Mouse (Mus musculus) hindbrain, embryonic 15.5 days (tissue): ENCODE measurements around the gene Nyap2. TPM values are rescaled to one million over a fixed set of nuclear protein-coding genes. Genes with fewer than 3 reads are reported as not detected.

ENCODE experiments used
- ATAC-seq: fragments of 200-750 bp; cut with Nextera tagmentation; 2 replicates; pipeline ENCODE4 v1.8.0; 2017; ENCODE audit warnings: low read depth, moderate number of reproducible peaks, moderate TSS enrichment; ENCODE audit not compliant: low FRiP score
- H3K27ac ChIP-seq: fragments of 300-500 bp; sonication (generic); replicated peaks from 2 replicates; pipeline ENCODE4 v1.5.1; 2015; ENCODE audit warnings: mild to moderate bottlenecking, inconsistent platforms
- H3K27me3 ChIP-seq: fragments of 300-500 bp; sonication (generic); 2 replicates; pipeline ENCODE4 v1.6.1; 2015; ENCODE audit warnings: control low read depth, inconsistent platforms
- H3K36me3 ChIP-seq: fragments of 300-500 bp; sonication (generic); 2 replicates; pipeline ENCODE4 v1.6.1; 2015; ENCODE audit warnings: control low read depth, inconsistent platforms
- H3K4me1 ChIP-seq: fragments of 300-500 bp; sonication (generic); replicated peaks from 2 replicates; pipeline ENCODE4 v1.6.1; 2015; ENCODE audit warnings: control low read depth, inconsistent platforms
- H3K4me2 ChIP-seq: fragments of 300-500 bp; sonication (generic); 2 replicates; pipeline ENCODE4 v1.6.1; 2015; ENCODE audit warnings: moderate library complexity, mild to moderate bottlenecking, inconsistent platforms
- H3K4me3 ChIP-seq: fragments of 300-500 bp; sonication (generic); 2 replicates; pipeline ENCODE4 v1.5.1; 2015; ENCODE audit warnings: mild to moderate bottlenecking, inconsistent platforms
- H3K9ac ChIP-seq: fragments of 300-500 bp; sonication (generic); 2 replicates; pipeline ENCODE4 v1.6.1; 2015; ENCODE audit warnings: inconsistent platforms
- H3K9me3 ChIP-seq: fragments of 300-500 bp; sonication (generic); 2 replicates; pipeline ENCODE4 v1.6.1; 2016; ENCODE audit warnings: control low read depth, inconsistent platforms
- WGBS: fragments of 180-500 bp; shearing (Covaris S2); methylation state at CpG from one replicate; pipeline ENCODE4 v1.1.7; 2015; 5-methylcytosine and 5-hydroxymethylcytosine counted together
- polyA plus RNA-seq: library from polyadenylated mRNA; unstranded; fragments of >200 nt; fragmentation: Nextera tagmentation; extraction: Ambion mirVana; gene quantifications from 2 replicates; pipeline ENCODE4 v1.2.1, GENCODE M21; 2015

The Nyap2 gene
- polyA plus RNA-seq = 16.2 and 16.8 TPM in 2 replicates

GRCm38 (mm10) chr1:81076831-81077664 is at the start of gene Nyap2:
TSS of gene Nyap2 (plus strand) at chr1:81076950.
- Histone ChIP-seq H3K4me1 (0 out of 2 replicates have a peak, but pooled peaks cover 3% of the 10 kb centered on the region), H3K4me3 (peak within 1 kb of the TSS; percentile 52)
- 11% methylated on average over 16 of the region's 16 CpGs for WGBS

DNA sequence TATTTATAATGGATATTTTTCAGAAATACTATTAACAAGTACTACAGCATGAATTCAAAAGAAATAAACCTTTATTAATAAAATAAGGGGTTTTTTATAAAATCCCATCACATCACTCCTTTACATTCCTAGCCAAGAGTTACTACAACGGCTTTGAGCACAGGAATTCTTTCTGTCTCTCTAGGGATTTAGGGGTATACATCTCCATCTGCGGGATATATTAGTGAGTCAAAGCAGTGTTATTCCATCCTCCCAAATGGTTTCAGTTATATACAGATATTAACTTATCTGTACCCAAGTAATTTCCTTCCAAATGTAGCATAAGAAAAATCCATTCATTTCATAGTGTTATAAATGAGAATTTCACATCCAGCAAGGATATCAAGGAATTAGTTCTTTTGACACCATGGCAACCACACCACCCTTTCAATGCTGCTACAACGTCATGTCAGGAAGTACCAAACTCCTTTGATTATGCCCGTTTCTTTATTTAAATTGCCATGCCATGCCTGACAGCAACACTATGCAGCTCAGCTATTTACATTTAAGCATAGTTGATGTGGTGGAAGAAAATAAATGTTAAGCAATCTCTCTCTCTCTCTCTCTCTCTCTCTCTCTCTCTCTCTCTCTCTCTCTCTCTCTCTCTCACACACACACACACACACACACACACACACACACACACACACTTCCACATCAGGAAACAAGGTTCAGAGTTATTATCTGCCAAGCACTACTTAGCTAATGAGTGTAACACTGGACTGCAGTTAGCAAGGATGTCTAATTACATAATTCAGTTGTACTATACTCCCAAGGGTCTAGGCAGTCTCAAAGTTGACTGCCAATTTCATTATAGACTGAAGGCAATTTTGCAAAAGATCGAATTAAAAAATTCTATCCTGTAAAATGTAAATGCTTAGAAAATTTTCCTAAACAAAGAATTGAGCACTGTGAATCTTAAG is 33.6 kb upstream of the Nyap2 start:
- H3K4me1 ChIP-seq = no peaks in the 10 kb centered on the region
- 29% methylated on average over 5 of the region's 5 CpGs for WGBS
- no peak for ATAC-seq
- no peaks in the 10 kb centered on the region for H3K27me3 ChIP-seq
- no peak overlapping the region for H3K4me2 ChIP-seq
- H3K4me3 ChIP-seq = no peak overlapping the region
- no peak overlapping the region for H3K27ac ChIP-seq
- no peaks in the 10 kb centered on the region for H3K9me3 ChIP-seq
- no peaks in the 10 kb centered on the region for H3K36me3 ChIP-seq
- no peak overlapping the region for H3K9ac ChIP-seq

More at GRCm38 (mm10) chr1:81076831-81077664, at the start of gene Nyap2:
- peak within 1 kb of the TSS; percentile 67 for H3K4me2 ChIP-seq
- peak; percentile 90 for ATAC-seq
- peak within 1 kb of the TSS; percentile 99 for H3K27ac ChIP-seq
- H3K27me3 ChIP-seq = no peaks in the 10 kb centered on the region
- H3K9ac ChIP-seq = peak within 1 kb of the TSS; percentile 76
- H3K9me3 ChIP-seq = no peaks in the 10 kb centered on the region
- no peaks in the 10 kb centered on the region for H3K36me3 ChIP-seq

DNA sequence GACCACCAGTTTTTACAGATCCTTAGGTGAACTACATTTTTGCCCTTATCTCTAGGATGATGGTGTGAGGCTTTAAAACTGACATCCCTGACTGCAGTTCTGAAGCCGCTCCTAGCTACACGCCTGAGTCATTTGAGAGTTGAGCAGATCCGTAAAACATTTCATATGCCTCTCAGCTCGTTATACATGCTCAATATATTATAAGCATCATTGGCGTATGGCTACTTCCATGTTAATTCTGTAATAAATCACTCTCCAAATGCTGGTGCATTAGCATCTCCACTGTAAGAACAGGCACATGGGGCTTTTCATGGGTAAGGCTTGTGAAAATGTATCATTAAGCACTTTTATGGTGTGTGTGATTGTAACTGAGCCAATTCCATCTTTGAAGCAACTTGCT is 18.4 kb upstream of the Nyap2 start:
- no peaks in the 10 kb centered on the region for H3K27me3 ChIP-seq
- H3K9me3 ChIP-seq = no peaks in the 10 kb centered on the region
- H3K4me3 ChIP-seq = no peak overlapping the region
- no peak overlapping the region for H3K27ac ChIP-seq
- no peak overlapping the region for H3K9ac ChIP-seq
- no peaks in the 10 kb centered on the region for H3K4me1 ChIP-seq
- no peak overlapping the region for H3K4me2 ChIP-seq
- WGBS = 69% methylated on average over 5 of the region's 5 CpGs
- ATAC-seq = no peak
- no peaks in the 10 kb centered on the region for H3K36me3 ChIP-seq

GRCm38 (mm10) chr1:81058835-81059234 is 17.9 kb upstream of the Nyap2 start:
- no peaks in the 10 kb centered on the region for H3K27me3 ChIP-seq
- H3K36me3 ChIP-seq = no peaks in the 10 kb centered on the region
- no peak overlapping the region for H3K9ac ChIP-seq
- H3K4me1 ChIP-seq = no peaks in the 10 kb centered on the region
- H3K27ac ChIP-seq = no peak overlapping the region
- no peaks in the 10 kb centered on the region for H3K9me3 ChIP-seq
- H3K4me2 ChIP-seq = no peak overlapping the region
- 74% methylated on average over 2 of the region's 2 CpGs for WGBS
- no peak overlapping the region for H3K4me3 ChIP-seq
- no peak for ATAC-seq

DNA sequence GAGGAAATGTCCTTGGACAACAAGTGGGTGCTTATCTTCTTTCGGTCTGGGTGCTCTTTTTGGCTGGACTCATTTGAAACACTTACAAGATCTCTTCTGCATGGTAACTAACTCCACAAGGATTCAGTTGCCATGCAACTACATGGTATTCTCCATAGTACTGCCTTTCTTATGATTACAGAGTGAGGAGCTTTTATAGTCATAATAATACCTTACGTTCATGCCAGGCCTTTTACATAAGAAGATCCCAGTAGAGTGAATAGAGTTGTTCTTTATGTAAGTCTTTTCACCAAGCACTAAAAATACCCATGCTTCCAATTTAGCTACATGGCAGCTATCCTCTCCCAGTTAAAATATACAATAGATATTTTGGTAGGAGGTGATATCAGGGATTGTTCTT is 13.9 kb upstream of the Nyap2 start:
- H3K4me2 ChIP-seq = no peak overlapping the region
- H3K27ac ChIP-seq = no peak overlapping the region
- WGBS = 79% methylated on average over 2 of the region's 2 CpGs
- H3K27me3 ChIP-seq = no peaks in the 10 kb centered on the region
- H3K4me3 ChIP-seq = no peak overlapping the region
- ATAC-seq = no peak
- H3K36me3 ChIP-seq = no peaks in the 10 kb centered on the region
- no peaks in the 10 kb centered on the region for H3K4me1 ChIP-seq
- H3K9me3 ChIP-seq = no peaks in the 10 kb centered on the region
- H3K9ac ChIP-seq = no peak overlapping the region

DNA sequence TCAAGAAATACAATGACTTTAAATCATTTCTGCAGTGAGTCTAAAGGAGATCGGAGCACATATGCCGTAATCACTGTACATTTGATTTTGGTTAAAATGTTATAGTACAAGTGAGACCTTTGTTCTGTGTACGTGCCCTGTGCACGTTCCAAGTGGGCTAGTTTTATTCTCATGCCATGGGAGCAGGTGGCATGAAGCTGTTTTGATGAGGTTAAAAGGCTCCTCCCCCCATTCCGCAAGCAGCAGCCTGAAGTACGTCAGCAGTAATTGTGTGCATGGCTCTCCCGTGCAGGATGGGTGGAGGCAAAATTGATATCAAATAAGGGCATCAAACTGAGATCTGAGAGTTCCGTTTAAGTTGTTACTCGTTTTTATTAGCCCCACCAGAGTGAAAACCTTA is 491 bp upstream of the Nyap2 start:
- H3K36me3 ChIP-seq = no peaks in the 10 kb centered on the region
- peak overlapping the region; percentile 76 for H3K9ac ChIP-seq
- peak overlapping the region; percentile 52 for H3K4me3 ChIP-seq
- peak overlapping the region; percentile 99 for H3K27ac ChIP-seq
- ATAC-seq = peak; percentile 90
- peak overlapping the region; percentile 67 for H3K4me2 ChIP-seq
- H3K9me3 ChIP-seq = no peaks in the 10 kb centered on the region
- H3K4me1 ChIP-seq = 0 out of 2 replicates have a peak, but pooled peaks cover 3% of the 10 kb centered on the region
- no peaks in the 10 kb centered on the region for H3K27me3 ChIP-seq
- whole genome bisulfite sequencing = 20% methylated on average over 9 of the region's 9 CpGs

DNA sequence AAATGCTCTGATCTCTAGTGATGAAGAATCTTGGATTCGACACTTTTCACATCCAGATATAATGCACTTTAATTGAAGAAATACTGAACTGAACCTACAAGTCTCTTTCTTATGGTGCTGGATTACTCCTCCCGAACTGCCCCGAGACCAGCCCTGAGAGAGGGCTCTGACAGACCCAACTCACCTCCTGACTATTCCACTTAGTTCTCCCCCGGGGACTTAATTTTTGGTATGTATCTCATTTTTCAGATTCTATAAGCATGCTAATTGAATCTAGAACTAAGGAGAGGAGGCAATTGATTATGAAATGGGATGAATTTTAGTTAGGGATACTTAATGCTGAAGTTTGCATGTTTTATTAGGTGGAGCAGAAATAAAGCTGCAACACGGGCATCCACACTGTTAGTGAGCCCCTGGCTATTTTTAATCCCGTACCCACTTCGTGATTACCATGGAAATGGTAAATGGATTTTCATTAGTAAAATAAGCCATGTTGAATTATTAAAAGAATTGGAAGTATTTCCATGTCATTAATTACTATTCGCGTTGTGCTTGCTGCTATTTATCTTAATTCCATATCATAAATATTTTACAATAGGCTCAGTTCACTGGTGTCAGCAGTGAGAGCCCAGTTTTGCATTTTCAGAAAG is 1.0 kb downstream of the Nyap2 start:
- 40% methylated on average over 9 of the region's 9 CpGs for WGBS
- H3K4me2 ChIP-seq = peak overlapping the region; percentile 67
- H3K9ac ChIP-seq = peak overlapping the region; percentile 76
- no peaks in the 10 kb centered on the region for H3K27me3 ChIP-seq
- H3K27ac ChIP-seq = peak overlapping the region; percentile 99
- no peak for ATAC-seq
- H3K9me3 ChIP-seq = no peaks in the 10 kb centered on the region
- H3K36me3 ChIP-seq = no peaks in the 10 kb centered on the region
- H3K4me3 ChIP-seq = peak overlapping the region; percentile 52
- H3K4me1 ChIP-seq = 0 out of 2 replicates have a peak, but pooled peaks cover 3% of the 10 kb centered on the region

DNA sequence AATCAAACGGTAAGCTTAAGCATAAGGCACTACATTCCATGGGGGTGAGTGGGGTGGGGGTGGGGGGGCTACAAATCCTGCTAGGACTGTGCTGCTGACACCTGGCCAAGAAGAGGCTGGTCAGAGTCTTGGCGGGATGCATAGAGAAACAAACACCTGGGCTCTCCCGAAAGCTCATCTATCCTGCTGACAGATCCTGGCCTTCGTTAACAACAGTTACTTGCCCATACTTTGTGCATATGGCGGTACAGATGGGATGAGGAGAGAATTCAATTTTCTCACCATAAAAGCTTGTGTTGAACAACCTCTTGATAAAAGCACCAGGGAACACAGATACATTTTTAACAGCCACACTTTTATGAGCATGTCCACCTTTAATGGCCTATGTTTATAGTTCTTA is 10.7 kb downstream of the Nyap2 start:
- Histone ChIP-seq H3K27me3 (no peaks in the 10 kb centered on the region), H3K27ac (no peak overlapping the region), H3K4me1 (no peaks in the 10 kb centered on the region), H3K9ac (no peak overlapping the region), H3K36me3 (no peaks in the 10 kb centered on the region), H3K9me3 (no peaks in the 10 kb centered on the region), H3K4me3 (no peak overlapping the region), H3K4me2 (no peak overlapping the region)
- WGBS = 84% methylated on average over 5 of the region's 5 CpGs
- no peak for ATAC-seq

- Histone ChIP-seq H3K9ac (no peak overlapping the region), H3K36me3 (no peaks in the 10 kb centered on the region), H3K4me3 (no peak overlapping the region), H3K4me2 (no peak overlapping the region), H3K27me3 (no peaks in the 10 kb centered on the region), H3K27ac (no peak overlapping the region), H3K9me3 (no peaks in the 10 kb centered on the region), H3K4me1 (no peaks in the 10 kb centered on the region)
- 85% methylated on average over 1 of the region's 1 CpGs for WGBS
- no peak for ATAC-seq
Observed at GRCm38 (mm10) chr1:81090400-81090799, 13.7 kb downstream of the Nyap2 start.

DNA sequence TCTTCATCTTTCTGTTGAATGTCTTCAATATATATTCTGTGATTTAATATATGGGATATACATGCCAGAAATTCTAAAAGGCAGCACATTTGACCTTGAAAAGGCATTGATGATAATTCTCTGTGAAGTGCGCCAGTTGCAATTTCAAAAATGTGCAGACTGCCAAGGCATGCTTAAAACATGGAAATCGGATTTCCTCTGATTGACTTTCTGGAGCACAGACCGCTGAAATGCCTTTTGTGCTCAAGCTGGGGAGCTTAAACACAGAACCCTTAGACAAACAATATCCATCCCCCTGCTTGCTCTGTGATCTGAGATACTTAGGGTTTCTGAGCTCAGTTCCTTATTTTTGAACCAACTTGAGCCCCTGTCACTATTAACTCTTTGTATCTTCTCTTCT is 14.2 kb downstream of the Nyap2 start:
- Histone ChIP-seq H3K9ac (no peak overlapping the region), H3K9me3 (no peaks in the 10 kb centered on the region), H3K4me1 (no peaks in the 10 kb centered on the region), H3K4me2 (no peak overlapping the region), H3K36me3 (no peaks in the 10 kb centered on the region), H3K4me3 (no peak overlapping the region), H3K27me3 (no peaks in the 10 kb centered on the region), H3K27ac (no peak overlapping the region)
- WGBS = 56% methylated on average over 3 of the region's 3 CpGs
- no peak for ATAC-seq

DNA sequence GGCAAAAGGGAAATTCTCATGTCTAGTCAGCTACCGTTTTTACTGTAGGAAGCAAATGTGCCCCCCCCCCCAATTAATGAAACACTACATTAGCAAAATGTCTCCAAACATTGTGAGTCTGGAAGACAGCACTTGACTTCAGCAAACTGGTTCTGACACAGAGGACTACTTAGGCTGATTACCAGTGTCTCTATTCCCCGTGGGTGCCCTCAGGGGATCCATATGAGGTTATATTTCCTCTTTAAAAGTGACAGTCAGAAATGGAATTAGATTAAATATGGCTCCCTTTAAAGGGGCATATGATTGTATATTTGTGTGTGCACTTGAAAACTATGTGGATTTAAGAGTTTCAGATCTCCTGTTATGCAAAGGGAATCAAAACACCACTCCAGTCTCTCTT is 15.3 kb downstream of the Nyap2 start:
- Histone ChIP-seq H3K27me3 (no peaks in the 10 kb centered on the region), H3K4me3 (no peak overlapping the region), H3K9me3 (no peaks in the 10 kb centered on the region), H3K27ac (no peak overlapping the region), H3K4me1 (no peaks in the 10 kb centered on the region), H3K36me3 (no peaks in the 10 kb centered on the region), H3K4me2 (no peak overlapping the region), H3K9ac (no peak overlapping the region)
- no peak for ATAC-seq
- WGBS = 77% methylated on average over 2 of the region's 2 CpGs
